Mouse (Mus musculus) kidney, embryonic 14.5 days (tissue): ENCODE data around the gene Lrp5. TPM values are rescaled to one million over a fixed set of nuclear protein-coding genes. Genes with fewer than 3 reads are reported as not detected.

Experiments used
- ATAC-seq: fragments of 200-750 bp; cut with Nextera tagmentation; 2 replicates; pipeline ENCODE4 v1.8.0; 2017; ENCODE audit warnings: moderate number of reproducible peaks, mild to moderate bottlenecking, moderate TSS enrichment, moderate library complexity; ENCODE audit not compliant: low FRiP score, low TSS enrichment
- H3K27ac ChIP-seq: fragments of 300-500 bp; sonication (generic); 2 replicates; pipeline ENCODE4 v1.5.1; 2014; ENCODE audit warnings: low read depth, mild to moderate bottlenecking, low read length, moderate library complexity, mixed read lengths
- H3K27me3 ChIP-seq: fragments of 300-500 bp; sonication (generic); 2 replicates; pipeline ENCODE4 v1.6.1; 2014; ENCODE audit warnings: mild to moderate bottlenecking, low read length; ENCODE audit not compliant: control insufficient read depth, insufficient read depth
- H3K36me3 ChIP-seq: fragments of 300-500 bp; sonication (generic); 2 replicates; pipeline ENCODE4 v1.6.1; 2014; ENCODE audit warnings: low read length, mixed read lengths; ENCODE audit not compliant: control insufficient read depth, insufficient read depth
- H3K4me1 ChIP-seq: fragments of 300-500 bp; sonication (generic); 2 replicates; pipeline ENCODE4 v1.6.1; 2014; ENCODE audit warnings: low read length, mixed read lengths; ENCODE audit not compliant: control insufficient read depth, insufficient read depth
- H3K4me2 ChIP-seq: fragments of 300-500 bp; sonication (generic); replicated peaks from 2 replicates; pipeline ENCODE4 v1.6.1; 2014; ENCODE audit warnings: low read depth, mild to moderate bottlenecking, low read length
- H3K4me3 ChIP-seq: fragments of 300-500 bp; sonication (generic); 2 replicates; pipeline ENCODE4 v1.5.1; 2014; ENCODE audit warnings: mild to moderate bottlenecking, low read length
- H3K9ac ChIP-seq: fragments of 300-500 bp; sonication (generic); 2 replicates; pipeline ENCODE4 v1.6.1; 2014; ENCODE audit warnings: low read depth, mild to moderate bottlenecking, low read length, moderate library complexity
- H3K9me3 ChIP-seq: fragments of 300-500 bp; sonication (generic); 2 replicates; pipeline ENCODE4 v1.6.1; 2016; ENCODE audit warnings: low read length; ENCODE audit not compliant: control insufficient read depth
- WGBS: fragments of 180-500 bp; shearing (Covaris S2); extraction: QIAGEN DNeasy Blood & Tissue Kit; methylation state at CpG from one replicate; pipeline ENCODE4 v1.1.7; 2014; 5-methylcytosine and 5-hydroxymethylcytosine counted together
- polyA plus RNA-seq: library from polyadenylated mRNA; unstranded; fragments of >200 nt; fragmentation: Nextera tagmentation; extraction: Ambion mirVana; gene quantifications from 2 replicates; pipeline ENCODE4 v1.2.1, GENCODE M21; 2014

Lrp5 gene
- polyA plus RNA-seq, 1 experiment from 2014 or later: 10.1 TPM

GRCm38 (mm10) chr19:3699508-3700438, 13.4 kb upstream of the Lrp5 start:
- ATAC-seq: peak; percentile 76
- Histone ChIP-seq H3K9me3 (no peaks in the 10 kb centered on the region), H3K4me2 (no peak overlapping the region), H3K4me1 (no peaks in the 10 kb centered on the region), H3K27me3 (no peaks in the 10 kb centered on the region), H3K4me3 (no peak overlapping the region), H3K9ac (no peak overlapping the region), H3K27ac (no peak overlapping the region), H3K36me3 (no peaks in the 10 kb centered on the region)
- WGBS: 36% methylated on average over 6 of the region's 6 CpGs

GRCm38 (mm10) chr19:3698035-3698434, 11.7 kb upstream of the Lrp5 start:
- no peaks in the 10 kb centered on the region for H3K9me3 ChIP-seq
- no peak overlapping the region for H3K4me3 ChIP-seq
- H3K36me3 ChIP-seq: no peaks in the 10 kb centered on the region
- H3K9ac ChIP-seq: no peak overlapping the region
- no peaks in the 10 kb centered on the region for H3K4me1 ChIP-seq
- no peak overlapping the region for H3K4me2 ChIP-seq
- no peak for ATAC-seq
- 77% methylated on average over 7 of the region's 7 CpGs for WGBS
- no peak overlapping the region for H3K27ac ChIP-seq
- H3K27me3 ChIP-seq: no peaks in the 10 kb centered on the region

GRCm38 (mm10) chr19:3695976-3696375, 9.6 kb upstream of the Lrp5 start:
- Histone ChIP-seq H3K4me1 (no peaks in the 10 kb centered on the region), H3K4me3 (no peak overlapping the region), H3K4me2 (no peak overlapping the region), H3K27ac (no peak overlapping the region), H3K9ac (no peak overlapping the region), H3K27me3 (no peaks in the 10 kb centered on the region), H3K9me3 (no peaks in the 10 kb centered on the region), H3K36me3 (no peaks in the 10 kb centered on the region)
- 90% methylated on average over 8 of the region's 8 CpGs for WGBS
- ATAC-seq: no peak

DNA sequence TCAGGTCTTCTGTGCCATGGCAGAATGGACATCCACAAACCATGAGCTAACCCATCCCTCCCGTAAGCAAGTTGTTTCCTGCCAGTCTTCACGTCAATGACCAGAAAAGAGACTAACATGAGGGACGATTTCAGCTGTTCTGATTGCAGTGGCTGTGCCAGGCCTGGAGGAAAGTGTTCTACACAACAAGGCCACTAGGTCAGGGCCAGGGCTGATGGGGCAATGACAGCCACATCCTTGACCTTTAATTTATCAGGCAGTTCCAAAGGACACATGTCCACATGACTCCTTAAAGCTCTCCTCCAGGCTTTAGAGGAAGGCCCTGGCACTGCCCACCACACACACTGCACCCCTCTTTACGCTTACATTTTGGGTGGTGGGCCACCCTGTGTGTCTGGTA, 9.1 kb upstream of the Lrp5 start:
- H3K4me1 ChIP-seq: no peaks in the 10 kb centered on the region
- 81% methylated on average over 4 of the region's 4 CpGs for WGBS
- no peaks in the 10 kb centered on the region for H3K36me3 ChIP-seq
- no peaks in the 10 kb centered on the region for H3K27me3 ChIP-seq
- H3K9me3 ChIP-seq: no peaks in the 10 kb centered on the region
- no peak overlapping the region for H3K27ac ChIP-seq
- no peak for ATAC-seq
- no peak overlapping the region for H3K9ac ChIP-seq
- no peak overlapping the region for H3K4me2 ChIP-seq
- no peak overlapping the region for H3K4me3 ChIP-seq

DNA sequence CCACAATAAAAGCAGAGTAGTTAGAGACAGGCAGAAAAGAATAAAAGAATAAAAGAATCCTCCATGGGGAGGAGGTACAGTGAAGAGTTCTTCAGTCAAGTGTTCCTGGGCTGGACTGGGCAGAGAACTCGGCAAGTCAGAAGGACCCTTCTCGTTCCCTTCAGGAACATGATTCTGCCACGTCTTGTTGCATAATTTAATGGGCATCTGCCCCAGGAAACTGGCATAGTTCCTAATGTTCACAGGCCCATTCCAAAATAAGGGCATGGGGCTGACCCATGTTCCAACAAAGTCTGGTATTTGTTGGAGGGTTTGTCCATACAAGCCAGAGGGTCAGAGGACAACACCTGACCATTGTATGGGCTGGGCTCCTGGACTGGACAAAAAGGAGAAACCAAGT, 8.6 kb upstream of the Lrp5 start:
- Histone ChIP-seq H3K27ac (no peak overlapping the region), H3K27me3 (no peaks in the 10 kb centered on the region), H3K36me3 (no peaks in the 10 kb centered on the region), H3K4me2 (no peak overlapping the region), H3K4me3 (no peak overlapping the region), H3K9ac (no peak overlapping the region), H3K9me3 (no peaks in the 10 kb centered on the region), H3K4me1 (no peaks in the 10 kb centered on the region)
- WGBS: 89% methylated on average over 3 of the region's 3 CpGs
- no peak for ATAC-seq

GRCm38 (mm10) chr19:3694476-3694875, 8.1 kb upstream of the Lrp5 start:
- H3K4me3 ChIP-seq: no peak overlapping the region
- H3K4me1 ChIP-seq: no peaks in the 10 kb centered on the region
- H3K36me3 ChIP-seq: no peaks in the 10 kb centered on the region
- H3K27ac ChIP-seq: no peak overlapping the region
- H3K27me3 ChIP-seq: no peaks in the 10 kb centered on the region
- H3K9me3 ChIP-seq: no peaks in the 10 kb centered on the region
- no peak for ATAC-seq
- no peak overlapping the region for H3K9ac ChIP-seq
- WGBS: 78% methylated on average over 2 of the region's 2 CpGs
- no peak overlapping the region for H3K4me2 ChIP-seq

DNA sequence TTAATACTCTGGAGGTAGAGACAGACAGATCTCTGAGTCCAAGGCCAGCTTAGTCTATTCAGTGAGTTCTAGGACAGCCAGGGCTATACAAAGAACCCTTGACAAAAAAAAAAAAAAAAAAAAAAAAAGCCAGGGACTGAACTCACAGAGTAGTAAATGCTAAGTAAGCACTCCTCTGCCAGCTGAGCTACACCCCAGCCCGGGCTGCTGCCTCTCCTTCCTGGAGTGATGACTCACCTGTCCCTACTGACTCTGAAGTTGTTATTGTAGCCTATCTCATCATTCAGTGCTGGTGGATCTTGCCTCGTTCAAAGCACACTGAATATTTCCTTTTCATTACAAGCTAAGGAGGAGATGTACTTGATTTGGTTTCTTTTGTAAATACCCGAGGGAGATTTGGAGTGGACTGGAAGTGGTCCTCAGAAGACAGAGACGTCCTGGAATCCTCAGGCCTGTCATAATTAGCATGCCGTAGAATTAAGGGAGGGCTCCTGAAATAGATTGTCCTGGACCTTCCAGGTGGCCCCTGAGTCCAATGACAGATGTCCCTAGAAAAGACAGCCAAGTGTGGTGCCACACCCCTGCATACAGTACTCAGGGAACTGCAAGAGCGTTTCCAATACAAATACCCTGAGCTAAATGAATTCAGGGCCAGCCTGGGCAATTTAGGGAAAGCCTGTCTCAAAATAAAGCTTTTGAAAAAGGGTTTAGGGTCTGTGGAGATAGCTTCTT, 6.2 kb upstream of the Lrp5 start:
- H3K4me3 ChIP-seq: no peak overlapping the region
- no peaks in the 10 kb centered on the region for H3K36me3 ChIP-seq
- no peak for ATAC-seq
- peaks cover 6% of the 10 kb centered on the region; the same call in 1 of the 2 replicates for H3K4me1 ChIP-seq
- no peak overlapping the region for H3K27ac ChIP-seq
- WGBS: 59% methylated on average over 6 of the region's 6 CpGs
- H3K9ac ChIP-seq: no peak overlapping the region
- H3K27me3 ChIP-seq: no peaks in the 10 kb centered on the region
- H3K9me3 ChIP-seq: no peaks in the 10 kb centered on the region
- no peak overlapping the region for H3K4me2 ChIP-seq

DNA sequence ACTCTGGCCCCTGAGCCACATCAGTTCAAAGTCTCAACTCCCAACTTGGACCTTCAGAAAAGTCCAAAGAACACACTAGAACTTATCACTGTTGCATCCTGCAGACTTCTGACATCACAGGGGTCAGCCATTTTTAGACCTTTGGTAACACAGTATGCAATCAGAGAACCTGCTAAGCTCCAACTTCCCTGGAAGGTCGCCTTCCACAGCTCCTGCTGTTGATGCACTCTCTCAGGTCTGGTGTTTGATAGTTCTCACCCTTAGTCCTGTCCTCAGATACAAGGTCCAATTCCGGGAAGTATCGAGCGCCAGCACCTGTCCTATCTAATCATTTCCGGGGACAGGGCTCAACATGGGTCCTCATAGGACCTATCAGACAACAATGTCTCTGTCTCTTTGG, 5.0 kb upstream of the Lrp5 start:
- Histone ChIP-seq H3K36me3 (no peaks in the 10 kb centered on the region), H3K27ac (no peak overlapping the region), H3K9ac (no peak overlapping the region), H3K4me2 (no peak overlapping the region), H3K27me3 (no peaks in the 10 kb centered on the region), H3K4me3 (no peak overlapping the region), H3K9me3 (no peaks in the 10 kb centered on the region), H3K4me1 (peaks cover 14% of the 10 kb centered on the region; the same call in 1 of the 2 replicates)
- ATAC-seq: no peak
- WGBS: 86% methylated on average over 5 of the region's 5 CpGs

DNA sequence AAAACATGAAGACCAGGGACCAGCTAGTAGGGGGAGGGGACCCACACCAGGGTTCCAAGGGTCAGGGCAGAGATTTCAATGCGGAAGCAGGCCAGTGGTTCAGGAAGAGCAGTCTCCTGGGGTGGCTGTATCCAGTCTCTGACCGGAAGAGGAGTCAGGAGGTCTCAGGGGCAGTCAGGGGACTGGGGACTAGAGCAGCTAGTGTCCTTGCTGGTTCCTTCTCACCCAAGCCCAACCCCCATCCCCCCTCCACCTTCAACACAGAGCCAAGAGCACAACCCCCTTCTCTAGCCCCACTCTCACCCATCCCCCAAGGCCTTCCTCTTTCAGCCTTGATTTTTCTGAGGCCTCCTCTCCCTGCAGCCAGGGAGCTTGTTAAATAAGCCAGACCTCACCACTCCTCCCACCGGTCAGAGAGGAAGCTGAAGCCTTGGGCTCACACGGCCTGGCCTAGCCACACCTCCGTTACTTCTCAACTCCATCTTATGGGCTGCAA, 1.4 kb upstream of the Lrp5 start:
- Histone ChIP-seq H3K4me3 (no peak overlapping the region), H3K4me1 (peaks cover 29% of the 10 kb centered on the region), H3K4me2 (no peak overlapping the region), H3K27ac (peak overlapping the region; percentile 32; the same call in 1 of the 2 replicates), H3K36me3 (no peaks in the 10 kb centered on the region), H3K9ac (no peak overlapping the region), H3K27me3 (no peaks in the 10 kb centered on the region), H3K9me3 (no peaks in the 10 kb centered on the region)
- 22% methylated on average over 5 of the region's 5 CpGs for WGBS
- ATAC-seq: peak; percentile 34; the same call in 1 of the 2 replicates
